Comparison of ENCODE assay signal across 8 mouse cellular contexts in the genomic region with DNA sequence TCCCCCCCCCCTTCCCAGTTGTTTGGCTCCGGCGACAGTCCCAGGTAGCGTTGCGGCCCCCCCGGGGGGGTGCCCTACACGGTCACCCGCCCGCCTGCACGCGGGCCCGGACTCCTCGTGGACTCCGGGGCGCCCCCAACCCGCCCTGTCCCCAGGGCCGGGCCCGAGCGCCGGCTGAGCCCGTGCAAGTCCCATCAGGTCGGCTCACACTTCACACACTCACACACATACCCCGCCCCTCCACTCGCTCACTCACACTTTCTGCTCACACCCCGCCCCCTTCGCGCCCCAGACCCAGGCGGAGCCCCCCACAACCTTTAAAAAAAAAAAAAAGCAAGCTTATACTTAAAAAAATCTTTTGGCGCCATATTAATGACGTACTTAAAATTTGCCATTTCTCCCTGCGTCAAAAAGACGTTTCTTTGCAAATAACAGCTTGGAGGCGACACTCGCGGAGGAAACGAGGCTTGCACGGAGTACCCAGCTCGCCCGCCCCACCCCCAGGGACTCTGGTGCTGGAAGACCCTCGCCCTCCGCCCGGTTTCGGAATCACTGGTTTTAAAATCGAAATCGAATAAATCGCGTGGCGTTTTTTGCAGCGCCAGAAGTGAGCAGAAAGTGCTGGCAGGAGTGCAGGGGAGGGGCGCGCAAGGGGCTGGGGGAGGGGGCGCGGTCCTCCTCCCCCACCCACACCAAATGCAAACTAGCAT. TPM values are rescaled to one million over a fixed set of nuclear protein-coding genes. Genes with fewer than 3 reads are reported as not detected.
DNase-seq lines count a peak whose midpoint lies in the region; ATAC-seq and TF ChIP-seq lines count a peak whose summit lies in the region.

No protein-coding gene starts in this region.

- peak; percentile 68 for DNase-seq in heart, postnatal 25 days (ENCODE audit: low spot score)
- DNase-seq in layer of hippocampus, adult 18-20 months (ENCODE audit: low spot score in 2 of 2): peak; percentile 63 to 83
- DNase-seq in liver, postnatal 0 days: peak; percentile 77
- DNase-seq in telencephalon, adult 2 months (ENCODE audit: low read depth, low spot score): peak; percentile 68

- TF ChIP-seq EP300 in liver, postnatal 0 days (IDR thresholded peaks at IDR 0.05; ENCODE audit: low read depth): no peak

- H3K36me3 ChIP-seq in forebrain, embryonic 12.5 days (replicated peaks): no peaks in the 10 kb centered on the region
- no peaks in the 10 kb centered on the region for H3K36me3 ChIP-seq in liver, postnatal 0 days (replicated peaks; ENCODE audit: insufficient read depth, low read length)
- no peaks in the 10 kb centered on the region for H3K36me3 ChIP-seq in neural tube, embryonic 14.5 days (ENCODE audit: control insufficient read depth, insufficient read depth, low read length)

- H3K4me3 ChIP-seq in brown adipose tissue, adult 24 weeks (ENCODE audit: insufficient read depth, low read depth, low read length): peak overlapping the region; percentile 85
- H3K4me3 ChIP-seq in forebrain, embryonic 12.5 days (replicated peaks): peak overlapping the region; percentile 61
- peak overlapping the region; percentile 89 for H3K4me3 ChIP-seq in liver, postnatal 0 days (ENCODE audit: low read depth, low read length)
- peak overlapping the region; percentile 62 for H3K4me3 ChIP-seq in neural tube, embryonic 14.5 days (ENCODE audit: low read depth, low read length)

- H3K27me3 ChIP-seq in forebrain, embryonic 12.5 days: peaks cover 47% of the 10 kb centered on the region
- H3K27me3 ChIP-seq in liver, postnatal 0 days (ENCODE audit: insufficient read depth, low read length): peaks cover 6% of the 10 kb centered on the region; the same call in 1 of the 2 replicates
- H3K27me3 ChIP-seq in neural tube, embryonic 14.5 days (ENCODE audit: control insufficient read depth, insufficient read depth, low read length): peaks cover 13% of the 10 kb centered on the region

- ATAC-seq in CD4-positive, CD25-positive, alpha-beta regulatory T cell, adult 4 months: peak; percentile 44
- peak; percentile 50; the same call in 1 of the 2 replicates for ATAC-seq in forebrain, embryonic 12.5 days (ENCODE audit: low FRiP score)
- peak; percentile 54 for ATAC-seq in liver, postnatal 0 days
- ATAC-seq in neural tube, embryonic 14.5 days (ENCODE audit: low read depth): 0 out of 2 replicates have a peak, but pooled peaks have one; percentile 47

- intact Hi-C loops in heart, postnatal 25 days (cut with DNase I): loop anchor here (1.0 to 2.0 kb wide), 3 partner anchors 39 to 109 kb away; a partner anchor contains a TSS

- under 1% methylated on average over 52 of the region's 52 CpGs for WGBS in forebrain, embryonic 12.5 days
- WGBS in liver, postnatal 0 days (ENCODE audit: insufficient replicate concordance): 2% methylated on average over 41 of the region's 52 CpGs
- under 1% methylated on average over 46 of the region's 52 CpGs for WGBS in neural tube, embryonic 14.5 days

- no peaks in the 10 kb centered on the region for H3K9me3 ChIP-seq in forebrain, embryonic 12.5 days
- no peaks in the 10 kb centered on the region for H3K9me3 ChIP-seq in liver, postnatal 0 days (ENCODE audit: low read length)
- H3K9me3 ChIP-seq in neural tube, embryonic 14.5 days (ENCODE audit: control insufficient read depth, low read length): no peaks in the 10 kb centered on the region

- peak overlapping the region; percentile 99 for H3K4me2 ChIP-seq in forebrain, embryonic 12.5 days
- H3K4me2 ChIP-seq in liver, postnatal 0 days (ENCODE audit: low read depth, low read length): peak overlapping the region; percentile 99
- H3K4me2 ChIP-seq in neural tube, embryonic 14.5 days (ENCODE audit: low read depth, low read length): peak overlapping the region; percentile 100

- TF ChIP-seq CTCF in liver, postnatal 0 days (IDR thresholded peaks at IDR 0.05; ENCODE audit: low read depth): no peak

- H3K9ac ChIP-seq in forebrain, embryonic 12.5 days: peak overlapping the region; percentile 69
- peak overlapping the region; percentile 95 for H3K9ac ChIP-seq in liver, postnatal 0 days (replicated peaks)
- H3K9ac ChIP-seq in neural tube, embryonic 14.5 days (replicated peaks; ENCODE audit: low read depth, low read length): peak overlapping the region; percentile 67

- H3K4me1 ChIP-seq in brown adipose tissue, adult 24 weeks (ENCODE audit: control insufficient read depth, insufficient read depth, insufficient read length, low read length): peaks cover 2% of the 10 kb centered on the region; the same call in 1 of the 2 replicates
- H3K4me1 ChIP-seq in forebrain, embryonic 12.5 days: peaks cover 42% of the 10 kb centered on the region
- H3K4me1 ChIP-seq in liver, postnatal 0 days (ENCODE audit: insufficient read depth): peaks cover 20% of the 10 kb centered on the region
- H3K4me1 ChIP-seq in neural tube, embryonic 14.5 days (ENCODE audit: control insufficient read depth, insufficient read depth, low read length): peaks cover 19% of the 10 kb centered on the region; the same call in 1 of the 2 replicates

- H3K27ac ChIP-seq in brown adipose tissue, adult 24 weeks (replicated peaks; ENCODE audit: low read depth, low read length): peak overlapping the region; percentile 77
- H3K27ac ChIP-seq in forebrain, embryonic 12.5 days: peak overlapping the region; percentile 53; the same call in 1 of the 2 replicates
- H3K27ac ChIP-seq in liver, postnatal 0 days (ENCODE audit: low read depth): peak overlapping the region; percentile 95
- no peak overlapping the region for H3K27ac ChIP-seq in neural tube, embryonic 14.5 days (ENCODE audit: low read depth, low read length)

RNA-seq across cellular contexts. Expression of a gene that starts 0.5 kb away (rescaled TPM):
- 10 to 100 TPM; 19.9 to 27.8 TPM for polyA plus RNA-seq in CD4-positive, CD25-positive, alpha-beta regulatory T cell, adult 4 months (2017; shearing (Covaris generic))
- polyA plus RNA-seq in brown adipose tissue, adult 24 weeks (2012; ENCODE audit: insufficient read depth, insufficient read length, missing spikeins): 1.9 and 2.6 TPM in 2 replicates
- 0.49 and 0.65 TPM in 2 replicates for polyA plus RNA-seq in forebrain, embryonic 12.5 days (2016; fragmentation: Nextera tagmentation; extraction: Ambion mirVana)
- 1 to 10 TPM; 6.5 to 8.8 TPM for total RNA-seq in heart, postnatal 25 days (2021)
- total RNA-seq in layer of hippocampus, adult 18-20 months (2021): 10 to 100 TPM; 54.5 to 60.0 TPM
- polyA plus RNA-seq in liver, postnatal 0 days (2015; fragmentation: Nextera tagmentation; extraction: Ambion mirVana): 0.86 and 1.0 TPM in 2 replicates
- 0.44 and 0.52 TPM in 2 replicates for polyA plus RNA-seq in neural tube, embryonic 14.5 days (2014; fragmentation: Nextera tagmentation; extraction: Ambion mirVana)
